Mouse (Mus musculus): Measurements from ENCODE around the gene Dclre1b.

DNA sequence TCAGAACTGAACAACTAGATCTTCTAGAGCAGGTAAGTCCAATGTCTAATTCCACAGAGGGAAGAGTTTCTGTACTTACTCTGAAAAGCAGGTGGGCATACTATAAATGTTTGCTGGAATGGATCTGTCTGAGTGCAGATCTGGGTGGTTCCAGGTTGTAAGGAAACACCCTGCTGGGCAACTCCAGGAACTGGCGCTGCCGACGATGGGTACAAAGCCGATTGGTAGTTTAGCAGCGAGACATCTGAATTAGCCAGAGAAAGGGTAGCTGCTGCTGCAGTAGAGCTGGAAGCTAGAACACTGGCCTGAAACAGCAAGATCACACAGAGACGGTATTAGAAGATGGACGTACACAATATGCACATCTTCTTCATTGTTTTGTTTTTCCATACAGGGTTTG lies 50.8 kb downstream of the Dclre1b start:
- TF ChIP-seq CTCF (IDR thresholded peaks at IDR 0.05; ENCODE audit: borderline replicate concordance, insufficient read depth, low read length), result no peak
- no peak for TF ChIP-seq POLR2A (IDR thresholded peaks at IDR 0.05; ENCODE audit: low read depth, low read length)
